Mouse (Mus musculus) embryo, embryonic 10 days (tissue): ENCODE measurements around the gene Mfn1.

Experiments
- DNase-seq: peaks from one replicate; pipeline ENCODE4 v3.0.0-alpha.2; 2015; ENCODE audit warnings: low spot score

The Mfn1 gene

GRCm38 (mm10) chr3:32510375-32511190 is 18.7 kb upstream of the Mfn1 start:
- peak; percentile 98 for DNase-seq

- DNase-seq = peak; percentile 33
Measured at GRCm38 (mm10) chr3:32511191-32511550, 18.1 kb upstream of the Mfn1 start.

- no peak for DNase-seq
Measured at GRCm38 (mm10) chr3:32512686-32513284, 16.5 kb upstream of the Mfn1 start.

GRCm38 (mm10) chr3:32513528-32513927 is 15.7 kb upstream of the Mfn1 start:
- no peak for DNase-seq

GRCm38 (mm10) chr3:32527181-32527580 is 2.1 kb upstream of the Mfn1 start:
- DNase-seq = no peak

- DNase-seq = peak; percentile 13
Measured at GRCm38 (mm10) chr3:32530041-32530440, 776 bp downstream of the Mfn1 start.

GRCm38 (mm10) chr3:32535692-32536091 is 6.4 kb downstream of the Mfn1 start:
- DNase-seq = no peak

- no peak for DNase-seq
Measured at GRCm38 (mm10) chr3:32537556-32537955, 8.3 kb downstream of the Mfn1 start.

GRCm38 (mm10) chr3:32538091-32538490 is 8.8 kb downstream of the Mfn1 start:
- DNase-seq = no peak

GRCm38 (mm10) chr3:32553061-32553460 is 23.8 kb downstream of the Mfn1 start:
- no peak for DNase-seq

- no peak for DNase-seq
Measured at GRCm38 (mm10) chr3:32563401-32563800, 34.1 kb downstream of the Mfn1 start.

- DNase-seq = no peak
Measured at GRCm38 (mm10) chr3:32573086-32573485, 43.8 kb downstream of the Mfn1 start.

- DNase-seq = no peak
Measured at GRCm38 (mm10) chr3:32573881-32574280, 44.6 kb downstream of the Mfn1 start.

GRCm38 (mm10) chr3:32575151-32575550 is 45.9 kb downstream of the Mfn1 start:
- DNase-seq = no peak

GRCm38 (mm10) chr3:32578772-32579171 is 49.5 kb downstream of the Mfn1 start:
- no peak for DNase-seq

- DNase-seq = no peak
Measured at GRCm38 (mm10) chr3:32580738-32581137, 51.5 kb downstream of the Mfn1 start.

GRCm38 (mm10) chr3:32581911-32582310 is 52.6 kb downstream of the Mfn1 start:
- DNase-seq = no peak

GRCm38 (mm10) chr3:32583489-32583888 is 54.2 kb downstream of the Mfn1 start:
- no peak for DNase-seq

- no peak for DNase-seq
Measured at GRCm38 (mm10) chr3:32586274-32586673, 57.0 kb downstream of the Mfn1 start.

- DNase-seq = peak; percentile 55
Measured at GRCm38 (mm10) chr3:32595080-32595479, 65.8 kb downstream of the Mfn1 start.

- DNase-seq = no peak
Measured at GRCm38 (mm10) chr3:32599328-32599727, 70.1 kb downstream of the Mfn1 start.

GRCm38 (mm10) chr3:32601055-32601454 is 71.8 kb downstream of the Mfn1 start:
- DNase-seq = no peak

GRCm38 (mm10) chr3:32609233-32609632 is 80.0 kb downstream of the Mfn1 start:
- DNase-seq = no peak

- DNase-seq = peak; percentile 58
Measured at GRCm38 (mm10) chr3:32610560-32610959, 81.3 kb downstream of the Mfn1 start.
